Mouse (Mus musculus): ENCODE measurements at regions not wholly inside any gene's neighbourhood (a gene's known extent, or its start where the extent isn't known, plus 50 kb on each side); places are given as distances from the start of the nearest gene placed in this dataset.

GRCm38 (mm10) chr2:47424910-47425309 lies 1389.0 kb upstream of the Acvr2a start:
- Histone ChIP-seq H3K9ac (no peak overlapping the region), H3K4me3 (replicated peaks) (no peak overlapping the region), H3K4me2 (no peak overlapping the region), H3K27ac (no peak overlapping the region), H3K36me3 (no peaks in the 10 kb centered on the region), H3K9me3 (replicated peaks) (no peaks in the 10 kb centered on the region), H3K27me3 (no peaks in the 10 kb centered on the region), H3K4me1 (no peaks in the 10 kb centered on the region)
- no peak for ATAC-seq (replicated peaks; ENCODE audit: low FRiP score)
- 22% methylated on average over 6 of the region's 6 CpGs for WGBS

- WGBS = 76% methylated on average over 2 of the region's 2 CpGs
- ATAC-seq (replicated peaks; ENCODE audit: low FRiP score) = no peak
- Histone ChIP-seq H3K4me2 (no peak overlapping the region), H3K9me3 (replicated peaks) (no peaks in the 10 kb centered on the region), H3K27me3 (no peaks in the 10 kb centered on the region), H3K27ac (no peak overlapping the region), H3K36me3 (no peaks in the 10 kb centered on the region), H3K9ac (no peak overlapping the region), H3K4me3 (replicated peaks) (no peak overlapping the region), H3K4me1 (no peaks in the 10 kb centered on the region)
Observed at GRCm38 (mm10) chr2:47429843-47430242, 1384.1 kb upstream of the Acvr2a start.

- no peaks in the 10 kb centered on the region for H3K27me3 ChIP-seq
- H3K4me3 ChIP-seq (replicated peaks) = no peak overlapping the region
- H3K27ac ChIP-seq = no peak overlapping the region
- H3K9me3 ChIP-seq (replicated peaks) = no peaks in the 10 kb centered on the region
- no peak overlapping the region for H3K9ac ChIP-seq
- no peak for ATAC-seq (replicated peaks; ENCODE audit: low FRiP score)
- no peaks in the 10 kb centered on the region for H3K4me1 ChIP-seq
- H3K4me2 ChIP-seq = no peak overlapping the region
- WGBS = 65% methylated on average over 4 of the region's 4 CpGs
- H3K36me3 ChIP-seq = no peaks in the 10 kb centered on the region
Observed at GRCm38 (mm10) chr2:47466043-47466442, 1347.9 kb upstream of the Acvr2a start.

- Histone ChIP-seq H3K27me3 (no peaks in the 10 kb centered on the region), H3K9me3 (replicated peaks) (no peaks in the 10 kb centered on the region), H3K9ac (no peak overlapping the region), H3K27ac (no peak overlapping the region), H3K4me1 (no peaks in the 10 kb centered on the region), H3K36me3 (no peaks in the 10 kb centered on the region), H3K4me2 (no peak overlapping the region), H3K4me3 (replicated peaks) (no peak overlapping the region)
- WGBS = 22% methylated on average over 5 of the region's 5 CpGs
- ATAC-seq (replicated peaks; ENCODE audit: low FRiP score) = 0 out of 2 replicates have a peak, but pooled peaks have one; percentile 40
Observed at GRCm38 (mm10) chr2:47491874-47492539, 1321.9 kb upstream of the Acvr2a start.

Measured in kidney, embryonic 15.5 days (tissue).